Mouse (Mus musculus) ES-Bruce4 (cell line): Measurements from ENCODE around the gene Nxnl2. TPM values are rescaled to one million over a fixed set of nuclear protein-coding genes. Genes with fewer than 3 reads are reported as not detected.
A peak's percentile ranks its signal among the peaks of the same experiment; 100 is the strongest.

Source experiments
- H3K27ac ChIP-seq: 2 replicates; pipeline ENCODE4 v1.5.1; 2012; ENCODE audit warnings: low read length, inconsistent platforms; ENCODE audit not compliant: insufficient read depth
- H3K27me3 ChIP-seq: 2 replicates; pipeline ENCODE4 v1.6.1; 2012; ENCODE audit warnings: mild to moderate bottlenecking, low read length, inconsistent platforms; ENCODE audit not compliant: control insufficient read depth, poor library complexity, insufficient read depth, severe bottlenecking
- H3K36me3 ChIP-seq: 2 replicates; pipeline ENCODE4 v1.6.1; 2012; ENCODE audit warnings: inconsistent platforms, mild to moderate bottlenecking, low read length, moderate library complexity; ENCODE audit not compliant: control insufficient read depth, poor library complexity, insufficient read depth, severe bottlenecking
- H3K4me1 ChIP-seq: one replicate; pipeline ENCODE4 v1.8.1; 2011; ENCODE audit warnings: low read length; ENCODE audit not compliant: control insufficient read depth, insufficient read depth
- H3K4me3 ChIP-seq: 2 replicates; pipeline ENCODE4 v1.5.1; 2011; ENCODE audit warnings: low read depth, mild to moderate bottlenecking, low read length
- H3K9ac ChIP-seq: 2 replicates; pipeline ENCODE4 v1.6.1; 2012; ENCODE audit warnings: low read depth, mild to moderate bottlenecking, inconsistent platforms; ENCODE audit not compliant: poor library complexity, severe bottlenecking
- H3K9me3 ChIP-seq: replicated peaks from 2 replicates; pipeline ENCODE4 v1.6.1; 2012; ENCODE audit warnings: mild to moderate bottlenecking, low read length, inconsistent platforms; ENCODE audit not compliant: control insufficient read depth, poor library complexity, insufficient read depth, severe bottlenecking
- CTCF ChIP-seq: IDR thresholded peaks from one replicate; pipeline ENCODE4 v1.8.1; 2011; ENCODE audit warnings: low read depth, low read length
- EP300 ChIP-seq: IDR thresholded peaks from 2 replicates; pipeline ENCODE4 v1.6.1; 2011; ENCODE audit warnings: low read depth, low read length; ENCODE audit not compliant: insufficient read depth
- POLR2A ChIP-seq: IDR thresholded peaks from one replicate; pipeline ENCODE4 v1.8.1; 2011; ENCODE audit warnings: low read length; ENCODE audit not compliant: insufficient read depth
- polyA plus RNA-seq: library from polyadenylated mRNA; stranded (reverse); fragments of >200 nt; gene quantifications from 2 replicates; pipeline ENCODE4 v1.2.4, GENCODE M21; 2011; ENCODE audit warnings: low read depth; ENCODE audit not compliant: missing spikeins, insufficient read depth, insufficient read length

Gene Nxnl2
- 2.4 and 2.6 TPM in 2 replicates for polyA plus RNA-seq

GRCm38 (mm10) chr13:51170691-51171680, at the start of gene Nxnl2:
Gene Nxnl2 (plus strand): TSS chr13:51171022.
- Histone ChIP-seq H3K9me3 (no peaks in the 10 kb centered on the region), H3K4me1 (peaks cover 2% of the 10 kb centered on the region), H3K27ac (no peak within 1 kb of the TSS), H3K9ac (0 out of 2 replicates have a peak within 1 kb of the TSS, but pooled peaks have one; percentile 22), H3K27me3 (no peaks in the 10 kb centered on the region), H3K36me3 (no peaks in the 10 kb centered on the region), H3K4me3 (peak within 1 kb of the TSS; percentile 72)
- TF ChIP-seq POLR2A (no peak), CTCF (peak; percentile 62), EP300 (0 out of 2 replicates have a peak, but pooled peaks have one; percentile 12)

GRCm38 (mm10) chr13:51121966-51122365, 48.9 kb upstream of the Nxnl2 start:
- H3K4me3 ChIP-seq, result no peak overlapping the region
- peak overlapping the region; percentile 87 for H3K27ac ChIP-seq
- H3K36me3 ChIP-seq, result 0 out of 2 replicates have a peak, but pooled peaks cover 4% of the 10 kb centered on the region
- no peaks in the 10 kb centered on the region for H3K9me3 ChIP-seq
- TF ChIP-seq POLR2A (no peak), EP300 (peak; percentile 59; the same call in 1 of the 2 replicates)
- H3K4me1 ChIP-seq, result peaks cover 9% of the 10 kb centered on the region
- H3K27me3 ChIP-seq, result no peaks in the 10 kb centered on the region
- no peak overlapping the region for H3K9ac ChIP-seq

- Histone ChIP-seq H3K4me3 (no peak overlapping the region), H3K9ac (no peak overlapping the region), H3K27ac (peak overlapping the region; percentile 87), H3K27me3 (no peaks in the 10 kb centered on the region), H3K36me3 (0 out of 2 replicates have a peak, but pooled peaks cover 4% of the 10 kb centered on the region), H3K9me3 (no peaks in the 10 kb centered on the region), H3K4me1 (peaks cover 10% of the 10 kb centered on the region)
- TF ChIP-seq POLR2A (no peak), CTCF (no peak), EP300 (peak; percentile 40; the same call in 1 of the 2 replicates)
Observed at GRCm38 (mm10) chr13:51122771-51123170, 48.1 kb upstream of the Nxnl2 start.

- H3K27me3 ChIP-seq, result no peaks in the 10 kb centered on the region
- H3K4me3 ChIP-seq, result peak overlapping the region; percentile 35
- peaks cover 12% of the 10 kb centered on the region for H3K4me1 ChIP-seq
- H3K27ac ChIP-seq, result peak overlapping the region; percentile 97
- 0 out of 2 replicates have a peak, but pooled peaks have one; percentile 15 for TF ChIP-seq EP300
- TF ChIP-seq POLR2A, result no peak
- no peak for TF ChIP-seq CTCF
- H3K36me3 ChIP-seq, result peaks cover 9% of the 10 kb centered on the region
- 0 out of 2 replicates have a peak overlapping the region, but pooled peaks have one; percentile 4 for H3K9ac ChIP-seq
- H3K9me3 ChIP-seq, result no peaks in the 10 kb centered on the region
Observed at GRCm38 (mm10) chr13:51125357-51125756, 45.5 kb upstream of the Nxnl2 start.

- Histone ChIP-seq H3K4me3 (no peak overlapping the region), H3K9ac (no peak overlapping the region), H3K27ac (0 out of 2 replicates have a peak overlapping the region, but pooled peaks have one; percentile 5), H3K36me3 (peaks cover 9% of the 10 kb centered on the region), H3K4me1 (peaks cover 13% of the 10 kb centered on the region), H3K27me3 (no peaks in the 10 kb centered on the region), H3K9me3 (no peaks in the 10 kb centered on the region)
- TF ChIP-seq EP300 (no peak), POLR2A (no peak), CTCF (no peak)
Observed at GRCm38 (mm10) chr13:51127906-51128305, 42.9 kb upstream of the Nxnl2 start.

GRCm38 (mm10) chr13:51128417-51128816, 42.4 kb upstream of the Nxnl2 start:
- 0 out of 2 replicates have a peak overlapping the region, but pooled peaks have one; percentile 11 for H3K27ac ChIP-seq
- H3K36me3 ChIP-seq, result peaks cover 9% of the 10 kb centered on the region
- TF ChIP-seq POLR2A (no peak), EP300 (no peak), CTCF (no peak)
- no peaks in the 10 kb centered on the region for H3K9me3 ChIP-seq
- no peak overlapping the region for H3K9ac ChIP-seq
- H3K4me3 ChIP-seq, result no peak overlapping the region
- no peaks in the 10 kb centered on the region for H3K27me3 ChIP-seq
- peaks cover 13% of the 10 kb centered on the region for H3K4me1 ChIP-seq
